In the genomic region with DNA sequence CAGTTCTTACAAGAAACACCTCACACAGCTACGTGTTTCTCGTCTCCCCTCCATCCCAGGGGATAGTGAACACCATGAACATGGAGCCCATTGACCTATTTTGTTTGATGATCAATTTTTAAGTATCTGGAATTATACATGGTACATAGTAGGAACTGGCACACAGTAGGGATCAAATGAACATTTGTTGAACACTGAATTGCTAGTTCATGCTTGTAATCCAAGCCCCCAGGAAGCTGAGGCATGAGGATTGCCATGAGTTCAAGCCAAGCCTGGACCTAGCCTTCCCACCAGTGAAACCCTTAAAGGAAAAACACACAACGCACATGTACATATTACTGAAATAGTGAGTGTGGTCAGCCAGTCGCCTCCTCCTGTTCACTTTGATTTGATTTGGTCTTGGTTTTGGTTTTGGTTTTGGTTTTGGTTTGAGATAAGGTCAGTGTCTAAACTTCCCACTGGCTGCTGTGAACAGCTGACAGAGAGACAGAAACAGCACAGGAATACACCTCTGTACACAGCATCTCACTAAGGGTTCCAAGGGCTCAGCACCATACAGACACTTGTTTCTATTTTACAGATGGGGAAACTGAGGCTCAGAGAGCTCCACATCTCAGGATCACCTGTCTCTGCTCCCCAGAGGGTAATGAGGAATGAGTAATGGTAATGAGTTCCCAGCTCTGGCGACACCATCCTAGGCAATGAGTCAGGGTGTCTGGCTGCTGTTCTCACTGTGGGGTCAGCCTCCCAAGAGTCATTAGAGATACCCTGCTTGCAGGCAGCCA, we compare ENCODE assay signal across 28 mouse cellular contexts.
DNase-seq lines count a peak whose midpoint lies in the region; ATAC-seq and TF ChIP-seq lines count a peak whose summit lies in the region.
"Had no signal": no experiment of that assay in that cellular context is flagged by ENCODE, and none has a peak within 500 bp of the region (broad histone marks: within the 10 kb centered on the region; RNA-seq: fewer than 3 reads in every experiment).

No protein-coding gene starts in this region.

- no peak for DNase-seq in midbrain, embryonic 10.5 days (ENCODE audit: low spot score)
- DNase-seq in 416B (ENCODE audit: low read depth), result peak; percentile 34
- DNase-seq in Muller cell, postnatal 12 days (ENCODE audit: inconsistent ontology term), result peak; percentile 25
- no peak for DNase-seq in spleen, adult 12 weeks (ENCODE audit: low spot score)
- no peak for DNase-seq in left cerebral cortex, postnatal 14 days (ENCODE audit: low spot score in 2 of 2)
- DNase-seq in gastrocnemius, postnatal 25 days, result no peak
- DNase-seq: adrenal gland, postnatal 25 days; cerebellum, adult 2 months; cerebellum, postnatal 14 days; gastrocnemius, postnatal 36 days; heart, adult 2 months; kidney, adult 2 months; kidney, postnatal 36 days; left cerebral cortex, postnatal 4 days; liver, postnatal 0 days; lung, postnatal 36 days; right cerebral cortex, postnatal 14 days; spleen, adult 18-20 months; thymus, adult 18-20 months; thymus, postnatal 25 days had no signal

- 76% methylated on average over 5 of the region's 5 CpGs for WGBS in midbrain, embryonic 10.5 days
- 71% methylated on average over 5 of the region's 5 CpGs for WGBS in midbrain, embryonic 16.5 days

- no peak overlapping the region for H3ac ChIP-seq in myocyte (ENCODE audit: control insufficient read depth, insufficient read length)

- intact Hi-C loops in left cerebral cortex, postnatal 14 days (cut with DNase I), result no loop called here

- H3K9me3 ChIP-seq in midbrain, embryonic 10.5 days (replicated peaks), result no peaks in the 10 kb centered on the region
- H3K9me3 ChIP-seq in midbrain, embryonic 16.5 days (replicated peaks; ENCODE audit: control insufficient read depth, low read length, poor library complexity, severe bottlenecking), result no peaks in the 10 kb centered on the region
- H3K9me3 ChIP-seq: heart, embryonic 12.5 days; hindbrain, embryonic 15.5 days; intestine, embryonic 15.5 days; liver, embryonic 12.5 days; neural tube, embryonic 13.5 days had no signal

- H3K27me3 ChIP-seq in midbrain, embryonic 10.5 days (ENCODE audit: low read depth, poor library complexity, severe bottlenecking), result peaks cover 70% of the 10 kb centered on the region
- no peaks in the 10 kb centered on the region for H3K27me3 ChIP-seq in midbrain, embryonic 16.5 days (ENCODE audit: control insufficient read depth, insufficient read depth, low read depth, low read length)
- H3K27me3 ChIP-seq in myocyte (ENCODE audit: control insufficient read depth, insufficient read depth, insufficient read length), result no peaks in the 10 kb centered on the region
- H3K27me3 ChIP-seq: heart, embryonic 12.5 days; hindbrain, embryonic 15.5 days; intestine, embryonic 15.5 days; neural tube, embryonic 13.5 days had no signal

- H3K9ac ChIP-seq in midbrain, embryonic 16.5 days (ENCODE audit: low read depth, low read length), result no peak overlapping the region
- H3K9ac ChIP-seq: heart, embryonic 12.5 days; hindbrain, embryonic 15.5 days; intestine, embryonic 15.5 days; liver, embryonic 12.5 days; liver, postnatal 0 days; neural tube, embryonic 13.5 days had no signal

- ATAC-seq in midbrain, embryonic 16.5 days, result no peak
- ATAC-seq: forebrain, embryonic 14.5 days; intestine, embryonic 15.5 days; liver, embryonic 12.5 days; liver, postnatal 0 days had no signal

- 0 out of 2 replicates have a peak overlapping the region, but pooled peaks have one; percentile 20 for H3K27ac ChIP-seq in midbrain, embryonic 10.5 days (replicated peaks)
- H3K27ac ChIP-seq in midbrain, embryonic 16.5 days (ENCODE audit: low read length), result no peak overlapping the region
- H3K27ac ChIP-seq: heart, adult 2 months; hindbrain, embryonic 15.5 days; intestine, embryonic 15.5 days; liver, embryonic 12.5 days; neural tube, embryonic 13.5 days had no signal

- H3K4me2 ChIP-seq in midbrain, embryonic 16.5 days (ENCODE audit: low read length), result no peak overlapping the region
- peak overlapping the region; percentile 5 for H3K4me2 ChIP-seq in myocyte (ENCODE audit: low read depth)
- H3K4me2 ChIP-seq: heart, embryonic 12.5 days; hindbrain, embryonic 15.5 days; intestine, embryonic 15.5 days; liver, embryonic 12.5 days; neural tube, embryonic 13.5 days had no signal

- no peaks in the 10 kb centered on the region for H3K36me3 ChIP-seq in midbrain, embryonic 10.5 days
- H3K36me3 ChIP-seq in midbrain, embryonic 16.5 days (ENCODE audit: control insufficient read depth, insufficient read depth, low read length), result no peaks in the 10 kb centered on the region
- no peaks in the 10 kb centered on the region for H3K36me3 ChIP-seq in myocyte (ENCODE audit: control insufficient read depth, insufficient read depth)
- H3K36me3 ChIP-seq: heart, embryonic 12.5 days; hindbrain, embryonic 15.5 days; intestine, embryonic 15.5 days; liver, embryonic 12.5 days; neural tube, embryonic 13.5 days had no signal

- no peak for TF ChIP-seq POLR2A in myocyte (IDR thresholded peaks at IDR 0.05; ENCODE audit: insufficient read length, low read depth)

- H3K4me1 ChIP-seq in midbrain, embryonic 10.5 days, result peaks cover 11% of the 10 kb centered on the region
- peaks cover 8% of the 10 kb centered on the region; the same call in 1 of the 2 replicates for H3K4me1 ChIP-seq in midbrain, embryonic 16.5 days (ENCODE audit: control insufficient read depth, insufficient read depth, low read length)
- H3K4me1 ChIP-seq: heart, embryonic 12.5 days; intestine, embryonic 15.5 days; liver, embryonic 12.5 days; neural tube, embryonic 13.5 days had no signal

- H3K4me3 ChIP-seq in midbrain, embryonic 10.5 days, result no peak overlapping the region
- H3K4me3 ChIP-seq in midbrain, embryonic 16.5 days (ENCODE audit: low read depth, low read length), result no peak overlapping the region
- no peak overlapping the region for H3K4me3 ChIP-seq in myocyte
- H3K4me3 ChIP-seq: heart, adult 2 months; heart, embryonic 12.5 days; hindbrain, embryonic 15.5 days; intestine, embryonic 15.5 days; liver, embryonic 12.5 days; neural tube, embryonic 13.5 days had no signal

- H3K79me2 ChIP-seq in myocyte (ENCODE audit: control insufficient read depth, insufficient read depth), result no peaks in the 10 kb centered on the region

TF ChIP-seq in myocyte, 11 proteins besides CTCF, POLR2A, EP300 and RAD21:
- no peak for TF ChIP-seq E2F4 (IDR thresholded peaks at IDR 0.05; ENCODE audit: insufficient read depth)
- TF ChIP-seq MYOG (IDR thresholded peaks at IDR 0.05; ENCODE audit: control insufficient read depth in 1 of 3, insufficient read depth in 1 of 3, insufficient read length in 2 of 3, low read depth in 2 of 3), result no peak
- TF ChIP-seq SRF (IDR thresholded peaks at IDR 0.05; ENCODE audit: control insufficient read depth, insufficient read length, low read depth), result no peak
- TF ChIP-seq TCF12 (IDR thresholded peaks at IDR 0.05; ENCODE audit: insufficient read depth, poor library complexity, severe bottlenecking), result no peak
- no peak for TF ChIP-seq MAX (IDR thresholded peaks at IDR 0.05; ENCODE audit: low read depth)
- no peak for TF ChIP-seq USF1 (IDR thresholded peaks at IDR 0.05; ENCODE audit: low read depth)
- no peak for TF ChIP-seq REST (IDR thresholded peaks at IDR 0.05; ENCODE audit: insufficient read depth, insufficient read length)
- TF ChIP-seq MYOD1 (IDR thresholded peaks at IDR 0.05; ENCODE audit: control insufficient read depth in 1 of 3, insufficient read length in 2 of 3, low read depth in 2 of 3), result no peak
- TF ChIP-seq TCF3 (IDR thresholded peaks at IDR 0.05; ENCODE audit: insufficient read length, low read depth), result no peak
- TF ChIP-seq POLR2AphosphoS2 (IDR thresholded peaks at IDR 0.05; ENCODE audit: insufficient read length, low read depth), result no peak
- no peak for TF ChIP-seq CEBPB (IDR thresholded peaks at IDR 0.05; ENCODE audit: insufficient read depth, poor library complexity, severe bottlenecking)

Comparison
In these comparisons a context has a peak if more than half of its experiments do, and no peak if none do; other contexts are left out.
1. DNase-seq: peak in 416B (single experiment) and Muller cell, postnatal 12 days (single experiment); none in midbrain, embryonic 10.5 days (single experiment), spleen, adult 12 weeks (single experiment), left cerebral cortex, postnatal 14 days (0 of 2) and gastrocnemius, postnatal 25 days (single experiment).